Mouse (Mus musculus) mouse embryonic stem cell (cell line): ENCODE measurements at regions not wholly inside any gene's neighbourhood (a gene's known extent, or its start where the extent isn't known, plus 50 kb on each side); places are given as distances from the start of the nearest gene placed in this dataset.
"Not testable (repeated sequence)": the region's sequence is repeated elsewhere in the genome, so short reads cannot be mapped to it uniquely, and the experiment has no call there.

Experiments used
- in situ Hi-C, 2 experiments: fragments of 300-500 bp; cut with MboI; formaldehyde crosslinking; loops; 1 replicate in 1 of 2; 3 replicates in 1 of 2; pipeline ENCODE4 v1.14.3; 2019 to 2020; ENCODE audit warnings: low sequenced_read_pairs in 2 of 2, low pct_unique_long_range_greater_than_20kb in 1 of 2, mixed read lengths in 1 of 2; ENCODE audit not compliant: unreplicated experiment in 1 of 2

DNA sequence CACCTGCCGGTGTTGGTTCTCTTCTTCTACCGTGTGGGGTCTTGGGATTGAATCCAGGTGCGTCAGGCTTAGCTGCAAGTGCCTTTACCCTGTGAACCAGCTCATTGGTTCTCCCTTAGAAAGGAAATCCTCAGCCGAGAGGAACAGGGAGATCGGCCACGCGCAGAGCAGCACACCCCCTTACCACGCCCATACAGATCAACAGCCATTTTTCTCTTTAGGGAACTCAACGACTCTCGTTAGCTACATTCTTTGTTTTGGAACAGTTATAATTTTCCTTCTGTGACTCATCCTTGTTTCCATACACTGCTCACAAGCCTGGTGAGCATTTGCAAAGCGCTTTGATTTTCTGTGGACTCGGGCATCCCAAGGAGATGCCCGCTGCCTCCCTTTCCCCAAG is 194.7 kb downstream of the Matn1 start:
- in situ Hi-C loops, result loop anchor here (5.0 to 25.0 kb wide), 2 partner anchors 177 to 182 kb away; no protein-coding TSS in a partner anchor

DNA sequence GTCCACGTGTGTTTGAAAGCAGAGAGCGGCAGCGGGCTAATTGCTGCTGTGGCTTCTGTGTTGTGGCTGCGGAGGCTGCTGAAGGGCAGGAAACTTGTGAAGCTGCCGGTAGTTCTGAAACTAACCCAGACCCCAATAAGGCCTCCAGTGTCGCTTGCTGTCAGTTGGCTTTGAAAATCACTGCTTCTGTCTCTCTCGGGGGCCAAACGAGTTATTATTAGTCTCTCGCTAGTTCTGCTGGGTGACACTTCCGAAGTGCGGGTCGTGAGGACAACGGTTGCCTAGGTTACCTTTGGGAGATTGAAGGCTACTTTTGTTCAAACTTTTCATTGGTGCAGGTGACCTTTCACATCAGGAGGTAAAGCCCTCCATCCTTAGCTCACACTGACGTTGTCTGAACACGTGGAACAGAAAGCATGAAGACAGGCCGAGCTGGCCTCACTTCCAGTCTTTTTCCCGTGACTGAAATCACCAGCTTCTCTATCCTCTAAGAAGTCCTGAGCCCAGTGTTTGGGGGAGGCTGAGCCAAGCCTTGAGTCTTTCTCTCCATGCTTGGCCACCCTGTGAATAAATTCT is 197.8 kb downstream of the Matn1 start:
- in situ Hi-C loops, result loop anchor here in 1 of 2 experiments (25.0 kb wide), 1 partner anchor 180 kb away; no protein-coding TSS in a partner anchor

DNA sequence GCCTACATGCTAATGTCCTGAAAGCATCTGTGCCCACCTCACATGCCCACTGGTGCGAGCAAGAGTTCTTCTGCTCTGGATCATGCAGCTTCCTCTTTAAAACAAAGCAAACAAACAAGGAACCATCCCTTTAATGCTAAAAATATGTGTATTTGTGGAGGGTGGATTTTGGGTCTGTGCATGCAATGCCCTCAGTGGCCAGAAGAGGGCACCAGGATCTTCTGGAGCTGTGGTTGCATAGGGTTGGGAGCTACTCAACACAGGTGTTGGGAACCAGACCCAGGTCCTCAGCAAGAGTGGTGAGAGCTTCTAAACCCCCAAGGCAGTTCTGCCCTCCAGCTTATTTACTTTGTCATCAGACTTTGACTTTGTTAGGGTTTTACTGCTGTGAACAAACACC is 201.3 kb downstream of the Matn1 start:
- in situ Hi-C loops, result loop anchor here in 1 of 2 experiments (25.0 kb wide), 1 partner anchor 183 kb away; no protein-coding TSS in a partner anchor

- in situ Hi-C loops, result loop anchor here in 1 of 2 experiments (25.0 kb wide), 1 partner anchor 186 kb away; no protein-coding TSS in a partner anchor
Observed at GRCm38 (mm10) chr4:131148042-131148747, 204.0 kb downstream of the Matn1 start.

DNA sequence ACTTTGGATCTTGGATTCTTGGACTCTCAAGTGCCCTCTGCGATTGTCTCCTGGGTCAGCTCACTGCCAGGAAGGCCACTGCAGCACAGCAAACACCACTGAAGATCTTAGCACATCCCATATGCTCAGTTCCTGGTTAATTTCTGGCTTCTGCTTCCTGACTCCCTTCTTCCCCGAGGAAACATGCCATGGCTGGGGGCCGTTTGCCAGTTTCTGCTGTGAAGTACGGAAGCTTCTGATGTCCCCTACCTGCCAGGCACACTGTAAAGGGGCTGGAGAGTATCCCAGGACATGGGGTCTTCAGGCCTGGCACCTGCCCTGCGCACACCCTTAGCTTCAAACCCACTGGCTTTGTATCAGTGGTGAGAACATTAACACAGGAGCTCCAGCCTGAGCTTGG is 205.3 kb downstream of the Matn1 start:
- in situ Hi-C loops, result loop anchor here in 1 of 2 experiments (25.0 kb wide), 1 partner anchor 187 kb away; no protein-coding TSS in a partner anchor

DNA sequence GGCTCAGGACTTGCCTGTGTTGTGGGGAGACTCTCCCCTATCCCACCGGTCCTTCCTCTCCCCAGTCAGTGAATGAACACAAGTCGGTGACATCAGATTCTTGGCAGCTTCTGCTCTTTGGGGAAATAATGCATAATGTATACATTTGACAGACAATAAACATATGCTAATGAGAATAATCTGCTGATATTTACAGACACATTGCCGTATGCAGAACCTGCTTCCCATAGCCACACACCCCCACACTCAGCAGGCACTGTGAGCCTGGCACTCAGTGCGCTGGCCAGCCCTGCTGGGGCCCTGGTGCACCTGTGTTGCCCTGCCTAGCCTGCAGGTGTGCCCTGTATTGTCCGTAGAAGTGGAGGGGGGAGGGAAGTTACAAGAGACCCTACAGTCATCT is 215.5 kb downstream of the Matn1 start:
- in situ Hi-C loops, result no loop called here

- in situ Hi-C loops, result no loop called here
Observed at GRCm38 (mm10) chr4:131160135-131160534, 215.9 kb downstream of the Matn1 start.

DNA sequence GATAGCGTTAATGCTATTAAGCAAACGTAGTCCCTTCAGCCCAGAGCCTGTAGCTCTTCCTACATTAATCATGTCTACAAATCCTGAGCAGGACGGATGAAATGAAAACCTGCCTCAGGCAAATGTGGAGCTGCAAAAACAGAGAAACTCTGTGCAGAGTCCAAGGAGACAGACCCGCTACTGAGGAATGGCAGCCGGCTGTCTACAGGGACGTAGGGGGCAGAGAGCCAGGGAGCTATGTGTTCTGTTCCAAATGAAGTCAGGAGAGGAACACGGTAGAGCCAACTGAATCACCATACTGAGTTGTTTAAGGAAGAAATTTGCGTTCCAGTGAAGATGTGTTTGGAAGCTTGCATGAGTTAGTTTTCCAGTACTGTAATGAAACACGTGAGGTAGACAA is 217.3 kb downstream of the Matn1 start:
- in situ Hi-C loops, result no loop called here

DNA sequence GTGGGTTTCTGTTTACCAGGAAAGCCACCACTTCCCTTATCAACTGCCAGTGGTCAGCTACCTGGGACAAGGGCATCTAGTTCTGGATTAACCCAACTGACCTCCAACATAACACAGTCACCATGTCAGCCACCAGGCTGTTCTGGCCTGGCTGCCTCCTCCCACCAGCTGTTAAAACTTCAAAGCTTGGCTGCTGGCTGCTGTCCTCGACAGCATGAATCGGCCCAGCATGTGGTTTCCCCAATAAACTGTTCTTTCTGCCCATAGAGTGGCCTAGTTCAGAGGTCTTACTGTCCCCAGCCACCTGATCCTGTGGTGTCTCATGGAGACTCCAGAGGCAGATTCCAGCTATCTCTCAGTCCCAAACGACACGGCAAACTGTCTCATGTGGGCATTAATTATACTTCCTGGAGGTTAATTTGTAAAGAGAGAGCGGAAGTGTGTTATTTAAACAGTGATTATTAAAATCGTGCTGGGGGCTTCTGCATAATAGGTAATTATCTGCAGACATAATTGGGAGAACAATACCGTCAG is 219.7 kb downstream of the Matn1 start:
- in situ Hi-C loops, result no loop called here

DNA sequence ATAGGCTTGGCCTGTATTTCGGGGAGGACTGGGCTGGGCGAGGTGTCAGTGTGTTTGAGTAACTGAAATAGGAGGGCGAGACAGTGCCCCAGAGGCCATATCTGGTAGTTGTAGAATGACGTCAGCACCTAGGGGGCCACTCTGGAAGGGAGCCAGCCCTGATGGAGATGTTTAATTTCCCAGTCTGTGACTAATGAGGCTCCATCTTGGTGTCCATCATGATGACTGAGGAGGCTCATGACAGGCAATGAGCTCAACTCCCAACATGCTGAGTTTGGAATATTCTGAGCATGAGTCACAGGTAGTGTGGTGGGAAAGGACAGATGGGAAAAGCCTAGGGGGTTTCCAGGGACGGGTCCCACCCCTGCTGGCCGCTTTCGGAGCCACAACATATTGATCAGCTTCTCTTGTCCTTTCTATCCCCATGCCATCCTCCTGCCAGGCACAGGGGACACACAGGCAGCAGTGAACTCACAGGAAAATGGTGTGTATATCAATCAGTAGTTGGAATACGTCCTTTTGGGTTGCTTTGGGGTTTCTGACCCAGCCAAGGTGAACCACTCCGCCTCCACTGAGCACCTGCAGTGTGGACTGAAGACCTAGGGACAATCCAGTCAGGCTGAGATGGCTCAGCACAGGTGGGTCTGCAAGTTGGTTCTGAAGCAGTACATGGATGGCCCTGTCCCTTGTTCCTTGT is 222.5 kb downstream of the Matn1 start:
- in situ Hi-C loops, result no loop called here

GRCm38 (mm10) chr4:131167921-131168320 is 223.7 kb downstream of the Matn1 start:
- in situ Hi-C loops, result no loop called here

DNA sequence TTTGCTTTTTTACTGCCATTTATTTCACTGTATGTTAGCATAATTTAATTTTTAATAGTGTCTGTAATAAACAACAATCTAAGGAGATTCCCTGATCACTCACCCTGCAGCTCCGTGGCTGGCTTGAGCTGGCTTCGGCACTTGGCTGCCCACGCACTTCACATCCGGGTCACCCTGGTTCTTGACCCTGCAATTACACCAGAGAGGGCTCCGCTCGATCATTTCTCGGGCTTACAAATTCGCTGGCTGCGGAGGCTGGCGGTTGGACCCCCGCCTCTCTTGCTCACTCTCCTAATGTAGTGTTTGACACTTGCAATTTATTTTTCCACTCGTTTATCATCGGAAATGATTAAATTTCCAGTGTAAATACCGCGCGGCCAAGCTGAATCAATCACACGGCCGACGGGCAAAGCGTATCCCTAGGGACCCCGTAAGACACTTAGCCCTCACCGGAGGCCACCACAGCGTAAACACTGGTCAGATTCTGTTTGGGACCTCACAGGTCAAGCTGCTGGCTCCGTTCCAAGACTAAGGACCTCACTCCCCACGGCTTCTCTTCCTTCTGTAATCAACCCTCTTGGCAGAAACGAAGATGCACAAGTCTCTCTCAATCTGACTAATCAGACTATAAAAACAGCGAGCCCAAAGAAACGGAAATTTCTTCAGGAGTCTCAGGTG is 229.7 kb downstream of the Matn1 start:
- in situ Hi-C loops, result no loop called here

- in situ Hi-C loops, result no loop called here
Observed at GRCm38 (mm10) chr4:131176701-131177100, 232.5 kb downstream of the Matn1 start.

DNA sequence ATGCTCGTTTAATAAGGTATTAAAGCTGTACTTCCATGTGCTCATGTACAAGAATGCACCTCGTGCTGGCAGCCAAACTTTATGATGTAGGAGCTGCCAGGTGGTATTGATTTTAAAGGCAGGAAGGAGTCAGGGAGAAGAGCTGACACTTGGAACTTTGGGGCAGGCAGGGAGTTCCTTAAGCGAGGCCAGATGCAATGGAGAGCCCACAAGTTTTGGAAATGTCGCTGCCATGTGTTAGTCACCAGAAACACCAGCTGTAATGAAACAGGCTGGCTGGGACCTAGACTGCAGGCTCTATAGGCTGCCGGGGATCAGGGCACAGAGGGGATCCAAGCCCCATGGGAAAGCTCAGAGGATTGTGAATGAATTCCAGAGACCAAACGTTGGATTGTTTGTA is 233.7 kb downstream of the Matn1 start:
- in situ Hi-C loops, result no loop called here

DNA sequence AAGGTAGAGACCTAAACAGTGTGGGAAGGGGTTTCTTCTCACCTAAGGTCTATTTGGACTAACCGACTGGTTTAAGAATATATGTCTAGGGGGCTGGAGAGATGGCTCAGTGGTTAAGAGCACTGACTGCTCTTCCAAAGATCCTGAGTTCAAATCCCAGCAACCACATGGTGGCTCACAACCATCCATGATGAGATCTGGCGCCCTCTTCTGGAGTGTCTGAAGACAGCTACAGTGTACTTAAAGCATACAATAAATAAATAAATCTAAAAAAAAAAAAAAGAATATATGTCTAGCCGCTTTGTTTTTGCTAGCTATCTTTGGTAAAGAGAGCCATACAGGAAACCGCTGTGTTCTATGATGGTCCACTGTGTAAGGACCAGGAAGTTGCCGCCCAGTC is 234.5 kb downstream of the Matn1 start:
- in situ Hi-C loops, result not testable (repeated sequence)

- in situ Hi-C loops, result no loop called here
Observed at GRCm38 (mm10) chr4:131188066-131188465, 243.9 kb downstream of the Matn1 start.

DNA sequence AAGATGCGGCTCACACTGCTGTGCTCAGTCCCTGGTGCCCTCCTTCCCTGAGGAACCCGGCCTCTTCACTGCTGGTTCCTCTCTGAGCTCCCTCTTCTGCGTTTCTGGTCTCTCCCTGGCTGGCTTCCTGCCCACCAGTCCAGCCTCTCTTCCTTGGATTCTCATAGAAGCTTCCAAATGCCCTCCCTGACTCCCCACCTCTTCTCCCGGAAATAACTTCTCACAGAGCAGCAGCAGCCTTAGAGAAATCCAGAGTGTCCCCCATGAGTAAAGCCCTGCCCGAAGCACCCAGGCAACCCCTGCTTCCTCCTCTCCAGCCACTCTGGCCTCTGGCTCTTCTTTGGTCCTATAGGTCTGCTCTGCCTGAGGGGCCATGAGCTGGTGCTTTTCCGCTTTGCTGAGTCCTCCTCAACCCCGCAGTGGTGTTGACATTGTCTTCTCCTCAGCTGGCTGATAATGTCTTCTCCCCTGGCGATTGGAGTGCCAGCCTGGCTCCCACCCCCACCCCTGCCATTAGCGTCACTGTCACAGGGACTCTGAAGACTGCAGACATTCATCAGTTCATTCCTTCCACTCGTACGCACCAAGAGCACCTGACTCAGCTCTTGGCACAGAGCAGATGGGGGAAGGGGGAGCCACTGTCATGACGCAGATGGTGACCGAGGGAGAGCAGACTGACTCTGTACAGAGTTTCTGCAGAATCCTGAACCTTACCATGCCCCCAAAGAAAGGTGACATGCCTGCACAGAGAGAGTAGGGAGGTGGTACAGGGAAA is 247.1 kb downstream of the Matn1 start:
- in situ Hi-C loops, result no loop called here

- in situ Hi-C loops, result no loop called here
Observed at GRCm38 (mm10) chr4:131193900-131194419, 249.8 kb downstream of the Matn1 start.
